Mouse (Mus musculus): Measurements from ENCODE around the gene Arl16. TPM values are rescaled to one million over a fixed set of nuclear protein-coding genes. Genes with fewer than 3 reads are reported as not detected.

Arl16 gene
- polyA plus RNA-seq, 1 experiment from 2014 or later, result 32.7 TPM

DNA sequence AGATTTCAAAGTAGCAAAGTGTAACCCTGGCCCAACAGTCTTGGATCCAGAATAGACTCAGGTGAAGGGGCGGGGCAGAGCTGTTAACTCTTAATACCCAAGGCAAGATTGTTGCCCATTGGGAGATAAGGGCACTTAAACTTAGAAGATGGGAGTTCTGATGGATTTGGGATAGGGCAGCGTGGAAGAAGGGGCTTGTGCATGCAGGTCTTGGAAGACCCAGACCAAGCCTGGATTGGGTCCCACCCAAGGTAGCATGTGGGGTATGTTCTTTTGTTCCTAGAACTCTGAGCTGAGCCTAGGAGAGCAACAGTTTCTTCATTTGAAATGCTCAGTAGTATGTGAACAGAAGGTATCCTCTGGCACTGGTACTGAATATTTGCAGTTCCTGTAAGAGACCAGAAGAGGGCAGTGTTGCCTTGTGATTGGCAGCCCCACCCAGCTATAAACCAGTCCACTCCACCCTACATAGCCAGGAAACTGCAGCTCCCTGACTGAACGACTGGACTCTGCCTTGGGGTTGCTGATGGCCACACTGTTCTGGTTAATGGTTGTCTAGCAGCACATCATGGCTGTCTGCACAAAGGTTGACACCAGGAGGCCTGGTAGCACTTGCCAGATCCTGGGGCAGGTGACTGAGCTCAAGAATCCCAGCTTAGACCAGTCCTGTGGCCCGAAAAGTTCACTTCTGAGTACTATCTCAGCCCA is 21.8 kb upstream of the Arl16 start:
- Histone ChIP-seq H3K9ac (ENCODE audit: low read depth, low read length) (no peak overlapping the region), H3K4me2 (ENCODE audit: low read length) (no peak overlapping the region), H3K27me3 (ENCODE audit: insufficient read depth, low read length) (no peaks in the 10 kb centered on the region), H3K27ac (peak overlapping the region; percentile 95), H3K9me3 (replicated peaks; ENCODE audit: low read length) (no peaks in the 10 kb centered on the region), H3K4me1 (replicated peaks; ENCODE audit: insufficient read depth, low read length) (peaks cover 29% of the 10 kb centered on the region), H3K4me3 (replicated peaks; ENCODE audit: low read depth, low read length) (no peak overlapping the region), H3K36me3 (ENCODE audit: insufficient read depth, low read length) (peaks cover 26% of the 10 kb centered on the region)
- ATAC-seq (replicated peaks; ENCODE audit: low FRiP score, low read depth), result peak; percentile 79
- peak; percentile 96 for DNase-seq (ENCODE audit: low spot score)
- 61% methylated on average over 4 of the region's 4 CpGs for WGBS
- peak; percentile 98 for TF ChIP-seq CTCF (IDR thresholded peaks at IDR 0.05; ENCODE audit: low read depth)

DNA sequence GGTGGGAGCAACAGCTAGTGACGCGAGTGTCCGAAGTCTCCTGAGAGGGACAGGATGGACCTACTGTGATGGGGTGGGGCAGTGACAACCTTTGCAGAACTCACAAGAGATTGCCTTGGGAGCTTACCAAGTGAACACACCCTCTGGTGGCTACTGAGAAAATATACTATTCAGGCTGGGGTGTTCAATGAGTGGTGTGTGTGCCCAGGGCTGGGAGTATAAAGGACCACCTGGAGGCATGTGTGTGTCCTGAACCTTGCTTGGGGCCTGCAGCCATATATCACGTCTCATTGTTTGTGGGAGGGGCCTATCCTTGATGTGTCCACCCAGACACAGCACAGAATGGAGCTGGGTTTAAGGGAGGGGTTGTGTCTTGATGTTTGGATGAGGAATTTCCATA is 21.1 kb upstream of the Arl16 start:
- Histone ChIP-seq H3K4me1 (replicated peaks; ENCODE audit: insufficient read depth, low read length) (peaks cover 27% of the 10 kb centered on the region), H3K36me3 (ENCODE audit: insufficient read depth, low read length) (peaks cover 26% of the 10 kb centered on the region), H3K27me3 (ENCODE audit: insufficient read depth, low read length) (no peaks in the 10 kb centered on the region), H3K9ac (ENCODE audit: low read depth, low read length) (no peak overlapping the region), H3K4me2 (ENCODE audit: low read length) (no peak overlapping the region), H3K9me3 (replicated peaks; ENCODE audit: low read length) (no peaks in the 10 kb centered on the region), H3K4me3 (replicated peaks; ENCODE audit: low read depth, low read length) (no peak overlapping the region), H3K27ac (0 out of 2 replicates have a peak overlapping the region, but pooled peaks have one; percentile 62)
- TF ChIP-seq CTCF (IDR thresholded peaks at IDR 0.05; ENCODE audit: low read depth), result no peak; the same call in 1 of the 2 replicates
- WGBS, result 73% methylated on average over 4 of the region's 4 CpGs
- ATAC-seq (replicated peaks; ENCODE audit: low FRiP score, low read depth) (no peak), DNase-seq (ENCODE audit: low spot score) (no peak)

DNA sequence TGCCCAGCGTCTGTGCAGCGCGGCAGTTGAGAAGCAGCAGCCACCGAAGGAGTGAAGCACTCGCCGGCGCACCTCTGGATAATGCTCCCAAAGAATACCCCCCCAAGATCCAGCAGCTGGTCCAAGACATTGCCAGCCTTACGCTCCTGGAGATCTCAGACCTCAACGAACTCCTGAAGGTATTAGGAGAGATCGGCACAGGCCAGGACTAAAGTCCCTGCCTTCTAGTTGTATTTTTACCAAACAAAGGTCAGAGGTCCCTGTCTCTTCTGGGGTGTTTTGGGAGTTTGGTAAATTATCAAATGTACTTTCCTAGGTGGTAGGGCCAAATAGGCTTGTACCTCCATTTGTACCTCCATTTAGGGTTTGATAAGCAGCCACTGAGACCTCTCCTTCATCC is 17.8 kb upstream of the Arl16 start:
- no peaks in the 10 kb centered on the region for H3K27me3 ChIP-seq (ENCODE audit: insufficient read depth, low read length)
- 6% methylated on average over 10 of the region's 10 CpGs for WGBS

DNA sequence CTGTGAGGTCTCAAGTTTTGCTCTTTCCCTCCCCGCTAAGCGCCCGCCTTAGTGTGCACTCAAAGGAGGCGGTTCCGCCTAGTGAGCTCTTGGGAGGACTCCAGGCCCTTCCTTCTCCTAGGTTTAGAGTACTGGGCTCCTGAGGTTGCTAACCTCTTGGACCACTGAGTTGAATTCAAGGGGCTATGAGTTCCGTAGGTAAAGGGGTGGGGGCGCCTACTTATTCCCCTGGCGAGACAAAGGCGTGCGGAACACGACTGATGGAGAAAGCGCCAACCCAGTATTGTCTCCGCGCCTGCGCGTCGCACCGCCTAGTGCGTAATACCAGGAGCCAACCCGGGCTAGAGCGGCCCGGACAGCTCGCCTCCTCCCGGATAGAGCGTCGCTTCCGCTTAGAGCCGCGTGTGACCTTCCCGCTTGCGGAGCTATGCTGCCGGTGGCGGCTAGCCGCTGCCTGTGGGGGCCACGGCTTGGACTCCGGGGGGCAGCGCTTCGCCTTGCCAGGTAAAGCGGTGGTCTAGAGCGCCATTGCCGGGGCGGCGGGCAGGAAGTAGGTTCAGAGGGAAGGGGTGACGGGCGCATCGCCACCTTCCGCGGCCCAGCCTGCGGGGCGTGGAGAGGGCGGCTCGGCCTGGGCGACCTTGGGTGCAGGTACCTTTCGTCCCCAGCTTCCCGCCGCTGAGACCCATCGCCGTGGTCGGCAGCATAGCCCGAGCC is 17.0 kb upstream of the Arl16 start, which contains the start of gene Mrpl12:
Gene Mrpl12, plus strand, starts transcription at position 349 of the 717 bp plus-strand sequence.
- H3K27me3 ChIP-seq (ENCODE audit: insufficient read depth, low read length), result no peaks in the 10 kb centered on the region
- ATAC-seq (replicated peaks; ENCODE audit: low FRiP score, low read depth), result peak; percentile 87
- peak within 1 kb of the TSS; percentile 97 for H3K4me3 ChIP-seq (replicated peaks; ENCODE audit: low read depth, low read length)
- H3K4me2 ChIP-seq (ENCODE audit: low read length), result peak within 1 kb of the TSS; percentile 88
- under 1% methylated on average over 60 of the region's 60 CpGs for WGBS
- peak; percentile 11; the same call in 1 of the 2 replicates for TF ChIP-seq CTCF (IDR thresholded peaks at IDR 0.05; ENCODE audit: low read depth)
- H3K27ac ChIP-seq, result peak within 1 kb of the TSS; percentile 83
- peaks cover 9% of the 10 kb centered on the region; the same call in 1 of the 2 replicates for H3K4me1 ChIP-seq (replicated peaks; ENCODE audit: insufficient read depth, low read length)
- peak; percentile 96 for DNase-seq (ENCODE audit: low spot score)
- no peaks in the 10 kb centered on the region for H3K9me3 ChIP-seq (replicated peaks; ENCODE audit: low read length)
- peak within 1 kb of the TSS; percentile 89 for H3K9ac ChIP-seq (ENCODE audit: low read depth, low read length)
- H3K36me3 ChIP-seq (ENCODE audit: insufficient read depth, low read length), result peaks cover 38% of the 10 kb centered on the region

More for the DNA sequence above, 17.8 kb upstream of the Arl16 start:
- Histone ChIP-seq H3K4me1 (replicated peaks; ENCODE audit: insufficient read depth, low read length) (peaks cover 9% of the 10 kb centered on the region), H3K9ac (ENCODE audit: low read depth, low read length) (peak overlapping the region; percentile 89), H3K27ac (peak overlapping the region; percentile 83; the same call in 1 of the 2 replicates), H3K36me3 (ENCODE audit: insufficient read depth, low read length) (peaks cover 32% of the 10 kb centered on the region), H3K9me3 (replicated peaks; ENCODE audit: low read length) (no peaks in the 10 kb centered on the region), H3K4me3 (replicated peaks; ENCODE audit: low read depth, low read length) (peak overlapping the region; percentile 97), H3K4me2 (ENCODE audit: low read length) (peak overlapping the region; percentile 88)
- no peak for DNase-seq (ENCODE audit: low spot score)
- no peak for TF ChIP-seq CTCF (IDR thresholded peaks at IDR 0.05; ENCODE audit: low read depth)
- ATAC-seq (replicated peaks; ENCODE audit: low FRiP score, low read depth), result no peak

DNA sequence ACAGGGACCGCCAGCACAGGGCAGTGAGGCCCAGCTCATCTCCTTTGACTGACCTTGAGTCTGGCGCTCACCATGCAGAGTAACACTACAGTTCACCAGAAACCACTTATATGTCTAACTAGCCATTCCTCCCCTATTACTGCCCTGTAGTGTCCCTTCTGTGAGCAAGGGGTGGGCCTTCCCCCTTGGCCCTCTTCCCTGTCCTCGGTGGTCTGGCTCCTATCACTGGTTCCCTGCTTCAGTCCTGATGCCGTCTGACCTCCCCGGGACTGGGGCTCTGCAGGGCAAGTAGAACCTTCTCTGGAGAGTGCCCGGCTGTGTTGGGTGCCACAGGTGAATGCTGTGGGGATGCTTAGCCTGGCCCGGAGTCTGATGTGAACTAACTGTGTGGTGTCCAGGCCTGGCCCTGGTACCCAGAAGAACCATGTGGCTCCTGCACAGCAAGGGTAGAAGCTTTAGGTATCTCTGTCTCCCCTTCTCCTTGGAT is 16.1 kb upstream of the Arl16 start:
- WGBS, result 92% methylated on average over 7 of the region's 7 CpGs
- 0 out of 2 replicates have a peak overlapping the region, but pooled peaks have one; percentile 83 for H3K27ac ChIP-seq

DNA sequence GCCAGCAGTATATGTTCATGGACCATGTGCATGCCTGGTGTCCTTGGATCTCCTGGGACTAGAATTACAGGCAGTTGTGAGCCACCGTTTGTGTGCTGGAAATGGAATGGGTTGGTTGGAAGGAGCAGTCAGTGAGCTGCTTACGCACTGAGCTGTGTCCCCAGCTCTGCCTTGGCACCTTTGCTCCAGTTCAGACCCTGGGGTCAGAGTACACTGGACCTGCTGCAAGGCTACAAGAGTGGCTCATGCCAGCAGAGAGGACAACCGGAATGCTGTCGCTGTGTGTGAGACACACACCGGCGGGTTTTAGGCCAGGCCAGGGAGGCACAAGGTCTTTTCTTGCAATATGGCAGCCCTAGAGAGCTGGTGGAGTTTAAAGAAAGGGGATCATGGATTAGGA is 4.6 kb upstream of the Arl16 start:
- TF ChIP-seq CTCF (IDR thresholded peaks at IDR 0.05; ENCODE audit: low read depth), result no peak
- Histone ChIP-seq H3K9me3 (replicated peaks; ENCODE audit: low read length) (no peaks in the 10 kb centered on the region), H3K27ac (no peak overlapping the region), H3K4me2 (ENCODE audit: low read length) (no peak overlapping the region), H3K36me3 (ENCODE audit: insufficient read depth, low read length) (peaks cover 49% of the 10 kb centered on the region), H3K9ac (ENCODE audit: low read depth, low read length) (no peak overlapping the region), H3K27me3 (ENCODE audit: insufficient read depth, low read length) (no peaks in the 10 kb centered on the region), H3K4me3 (replicated peaks; ENCODE audit: low read depth, low read length) (no peak overlapping the region), H3K4me1 (replicated peaks; ENCODE audit: insufficient read depth, low read length) (peaks cover 7% of the 10 kb centered on the region)
- DNase-seq (ENCODE audit: low spot score), result no peak
- 95% methylated on average over 6 of the region's 6 CpGs for WGBS
- no peak for ATAC-seq (replicated peaks; ENCODE audit: low FRiP score, low read depth)

More for the DNA sequence above, 16.1 kb upstream of the Arl16 start:
- H3K4me1 ChIP-seq (replicated peaks; ENCODE audit: insufficient read depth, low read length), result peaks cover 9% of the 10 kb centered on the region; the same call in 1 of the 2 replicates
- peak overlapping the region; percentile 89 for H3K9ac ChIP-seq (ENCODE audit: low read depth, low read length)
- no peak for TF ChIP-seq CTCF (IDR thresholded peaks at IDR 0.05; ENCODE audit: low read depth)
- no peak for DNase-seq (ENCODE audit: low spot score)
- no peak overlapping the region for H3K4me3 ChIP-seq (replicated peaks; ENCODE audit: low read depth, low read length)
- H3K4me2 ChIP-seq (ENCODE audit: low read length), result peak overlapping the region; percentile 88
- H3K27me3 ChIP-seq (ENCODE audit: insufficient read depth, low read length), result no peaks in the 10 kb centered on the region
- no peak for ATAC-seq (replicated peaks; ENCODE audit: low FRiP score, low read depth)
- H3K36me3 ChIP-seq (ENCODE audit: insufficient read depth, low read length), result peaks cover 41% of the 10 kb centered on the region
- H3K9me3 ChIP-seq (replicated peaks; ENCODE audit: low read length), result no peaks in the 10 kb centered on the region
